Mouse (Mus musculus): ENCODE results near the gene Wipf1. TPM values are rescaled to one million over a fixed set of nuclear protein-coding genes. Genes with fewer than 3 reads are reported as not detected.

The Wipf1 gene
- polyA plus RNA-seq, 1 experiment from 2014 or later: 9.0 TPM

DNA sequence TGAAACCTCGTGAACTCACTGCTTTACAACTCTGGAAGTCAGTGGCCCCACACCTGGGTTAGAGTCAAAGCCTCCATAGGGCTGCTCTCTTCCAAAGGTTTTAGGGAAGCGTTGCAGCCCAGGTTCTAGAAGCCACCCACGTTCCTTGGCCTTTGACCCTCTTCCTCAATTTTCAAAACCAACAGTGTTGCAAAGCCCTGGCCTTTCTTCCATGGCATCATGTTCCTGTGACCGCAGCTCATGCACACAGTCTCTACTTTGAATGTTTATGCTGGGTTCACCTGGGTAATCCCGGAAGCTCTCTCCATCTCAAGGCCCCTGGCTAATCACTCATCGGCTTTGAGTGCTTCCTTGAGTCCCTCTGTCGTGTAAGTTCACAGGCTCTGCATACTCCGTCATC, 134.0 kb downstream of the Wipf1 start:
- no peaks in the 10 kb centered on the region for H3K4me1 ChIP-seq (ENCODE audit: control insufficient read depth, insufficient read depth, low read length)
- no peak overlapping the region for H3K27ac ChIP-seq (ENCODE audit: low read length)
- no peak overlapping the region for H3K9ac ChIP-seq (ENCODE audit: low read depth, low read length)
- no peaks in the 10 kb centered on the region for H3K36me3 ChIP-seq (ENCODE audit: control insufficient read depth, insufficient read depth, low read length)
- no peaks in the 10 kb centered on the region for H3K9me3 ChIP-seq (ENCODE audit: control insufficient read depth, low read length)
- no peak for ATAC-seq
- H3K27me3 ChIP-seq (replicated peaks; ENCODE audit: control insufficient read depth, insufficient read depth, low read length): no peaks in the 10 kb centered on the region
- no peak overlapping the region for H3K4me3 ChIP-seq (ENCODE audit: low read length)
- H3K4me2 ChIP-seq (ENCODE audit: low read depth, low read length): no peak overlapping the region
- WGBS: 69% methylated on average over 8 of the region's 8 CpGs

DNA sequence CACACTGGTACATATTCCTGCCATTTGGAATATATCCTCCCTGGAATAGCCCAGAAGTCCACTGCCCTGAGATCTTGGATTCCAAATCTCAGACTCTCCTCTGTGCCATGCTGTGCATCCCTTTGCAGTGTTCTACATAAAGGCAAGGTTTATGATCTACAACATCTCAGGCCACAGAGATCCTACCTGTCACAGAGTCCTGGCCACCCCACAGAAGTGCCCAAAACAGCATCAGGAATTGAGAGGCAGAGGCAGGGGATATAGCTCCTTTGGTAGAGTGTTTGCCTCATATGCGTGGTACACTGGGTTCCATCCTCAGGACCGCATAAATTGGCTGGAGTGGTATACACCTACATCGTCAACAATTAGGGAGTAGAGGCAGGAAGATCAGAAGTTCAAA, 135.1 kb downstream of the Wipf1 start:
- no peak for ATAC-seq
- no peak overlapping the region for H3K9ac ChIP-seq (ENCODE audit: low read depth, low read length)
- no peaks in the 10 kb centered on the region for H3K9me3 ChIP-seq (ENCODE audit: control insufficient read depth, low read length)
- WGBS: 85% methylated on average over 3 of the region's 3 CpGs
- no peaks in the 10 kb centered on the region for H3K36me3 ChIP-seq (ENCODE audit: control insufficient read depth, insufficient read depth, low read length)
- no peaks in the 10 kb centered on the region for H3K27me3 ChIP-seq (replicated peaks; ENCODE audit: control insufficient read depth, insufficient read depth, low read length)
- H3K4me3 ChIP-seq (ENCODE audit: low read length): no peak overlapping the region
- H3K4me1 ChIP-seq (ENCODE audit: control insufficient read depth, insufficient read depth, low read length): no peaks in the 10 kb centered on the region
- no peak overlapping the region for H3K4me2 ChIP-seq (ENCODE audit: low read depth, low read length)
- no peak overlapping the region for H3K27ac ChIP-seq (ENCODE audit: low read length)

DNA sequence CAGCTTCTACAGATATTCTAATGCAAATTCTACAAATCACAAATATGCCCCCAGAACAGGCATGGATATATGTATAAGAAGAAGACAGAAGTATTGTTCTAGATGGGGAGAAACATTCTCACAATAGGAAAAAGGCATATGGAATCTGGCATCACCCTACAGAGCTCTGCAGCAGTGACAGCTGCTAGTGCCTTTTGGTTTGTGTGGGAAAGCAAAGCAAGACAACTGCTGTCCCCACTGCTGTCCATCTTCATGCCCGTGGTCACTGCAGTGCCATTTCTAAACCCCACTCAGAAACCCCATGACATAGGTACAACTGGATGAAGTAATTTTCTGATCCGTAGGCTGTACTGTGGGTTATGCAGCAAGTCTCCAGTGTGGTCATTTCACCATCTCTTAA, 136.8 kb downstream of the Wipf1 start:
- 86% methylated on average over 2 of the region's 2 CpGs for WGBS
- no peak for ATAC-seq
- no peaks in the 10 kb centered on the region for H3K9me3 ChIP-seq (ENCODE audit: control insufficient read depth, low read length)

DNA sequence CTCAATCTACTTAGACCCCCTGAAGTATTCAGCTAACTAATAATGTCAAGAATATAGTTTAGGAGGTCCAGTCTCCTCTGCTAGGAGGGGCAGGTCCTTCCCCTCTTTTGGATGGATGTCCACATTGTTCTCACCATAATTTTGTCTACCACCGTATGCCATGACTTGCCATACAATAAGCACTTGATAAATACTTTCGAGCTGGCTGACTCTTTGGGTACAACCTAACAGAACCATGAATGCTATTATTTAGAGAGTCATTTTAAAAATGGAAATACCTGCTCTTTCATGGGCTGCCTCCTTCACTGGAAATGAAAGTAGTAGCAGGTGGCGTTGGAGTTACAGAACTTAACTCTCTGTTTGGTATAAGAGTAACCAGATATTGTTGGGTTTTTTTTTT, 139.6 kb downstream of the Wipf1 start:
- Histone ChIP-seq H3K27me3 (replicated peaks; ENCODE audit: control insufficient read depth, insufficient read depth, low read length) (no peaks in the 10 kb centered on the region), H3K4me3 (ENCODE audit: low read length) (no peak overlapping the region), H3K4me2 (ENCODE audit: low read depth, low read length) (no peak overlapping the region), H3K27ac (ENCODE audit: low read length) (no peak overlapping the region), H3K4me1 (ENCODE audit: control insufficient read depth, insufficient read depth, low read length) (peaks cover 3% of the 10 kb centered on the region; the same call in 1 of the 2 replicates), H3K36me3 (ENCODE audit: control insufficient read depth, insufficient read depth, low read length) (no peaks in the 10 kb centered on the region), H3K9me3 (ENCODE audit: control insufficient read depth, low read length) (no peaks in the 10 kb centered on the region), H3K9ac (ENCODE audit: low read depth, low read length) (no peak overlapping the region)
- WGBS: 94% methylated on average over 3 of the region's 3 CpGs
- ATAC-seq: no peak

More for the DNA sequence above, 136.8 kb downstream of the Wipf1 start:
- Histone ChIP-seq H3K4me1 (ENCODE audit: control insufficient read depth, insufficient read depth, low read length) (no peaks in the 10 kb centered on the region), H3K4me2 (ENCODE audit: low read depth, low read length) (no peak overlapping the region), H3K27ac (ENCODE audit: low read length) (no peak overlapping the region), H3K4me3 (ENCODE audit: low read length) (no peak overlapping the region), H3K9ac (ENCODE audit: low read depth, low read length) (no peak overlapping the region), H3K36me3 (ENCODE audit: control insufficient read depth, insufficient read depth, low read length) (no peaks in the 10 kb centered on the region), H3K27me3 (replicated peaks; ENCODE audit: control insufficient read depth, insufficient read depth, low read length) (no peaks in the 10 kb centered on the region)

DNA sequence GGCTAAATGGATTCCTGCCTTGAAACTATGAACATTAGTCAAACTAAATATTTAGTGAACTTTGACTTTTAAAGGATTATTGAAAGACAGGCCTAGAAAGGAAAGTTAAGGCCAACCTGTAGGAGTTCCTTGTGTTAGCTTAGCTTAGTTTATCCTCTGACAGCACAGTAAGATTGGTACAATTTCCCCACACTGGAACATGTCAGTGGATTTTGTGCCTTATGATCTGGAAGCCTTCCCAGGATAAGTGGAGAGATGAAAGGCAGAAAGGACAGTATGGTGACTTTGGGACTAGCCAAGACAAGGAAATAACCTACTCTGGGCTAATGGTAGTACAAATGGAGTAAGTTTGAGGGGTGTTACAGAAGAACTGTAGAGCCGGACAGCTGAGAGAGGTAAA, 141.7 kb downstream of the Wipf1 start:
- Histone ChIP-seq H3K27ac (ENCODE audit: low read length) (peak overlapping the region; percentile 38; the same call in 1 of the 2 replicates), H3K36me3 (ENCODE audit: control insufficient read depth, insufficient read depth, low read length) (no peaks in the 10 kb centered on the region), H3K4me1 (ENCODE audit: control insufficient read depth, insufficient read depth, low read length) (peaks cover 3% of the 10 kb centered on the region; the same call in 1 of the 2 replicates), H3K27me3 (replicated peaks; ENCODE audit: control insufficient read depth, insufficient read depth, low read length) (no peaks in the 10 kb centered on the region), H3K4me2 (ENCODE audit: low read depth, low read length) (no peak overlapping the region), H3K9me3 (ENCODE audit: control insufficient read depth, low read length) (no peaks in the 10 kb centered on the region), H3K9ac (ENCODE audit: low read depth, low read length) (no peak overlapping the region), H3K4me3 (ENCODE audit: low read length) (no peak overlapping the region)
- WGBS: 81% methylated on average over 1 of the region's 1 CpGs
- ATAC-seq: no peak

DNA sequence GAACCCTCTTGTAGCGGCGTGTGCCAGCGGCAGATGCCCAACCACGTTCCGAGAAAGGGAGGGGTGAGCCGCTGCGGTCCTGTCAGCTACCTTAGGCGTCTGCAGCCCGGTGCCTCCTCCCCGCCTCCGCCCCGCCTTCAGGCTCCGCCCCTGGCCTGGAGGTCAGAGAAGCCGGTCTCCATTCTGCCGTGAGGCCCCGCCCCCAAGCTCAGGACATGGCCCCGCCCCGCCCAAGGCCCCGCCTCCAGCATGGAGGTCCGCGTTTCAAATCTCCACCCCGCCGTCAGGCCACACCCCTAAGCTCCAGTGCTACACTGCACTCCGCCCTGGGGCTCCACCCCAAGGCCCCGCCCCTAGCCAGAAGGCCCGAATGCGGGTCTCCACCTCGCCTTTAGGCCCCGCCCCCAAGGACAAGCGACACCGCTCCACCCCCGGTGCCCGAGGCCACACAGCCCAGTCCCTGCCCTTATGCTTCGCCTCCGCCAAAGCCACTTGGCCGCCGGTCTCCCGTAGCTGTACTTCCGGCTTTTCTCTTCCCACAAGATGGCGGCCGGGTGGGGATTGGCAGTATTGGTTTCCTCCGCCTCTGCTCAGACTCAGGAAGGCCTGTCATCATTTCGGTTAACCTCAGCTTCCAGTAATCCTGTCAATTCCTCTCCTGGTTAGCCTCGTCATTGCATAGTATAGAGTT, 143.0 kb downstream of the Wipf1 start, which contains the start of gene Gpr155:
TSS of gene Gpr155 (minus strand) at position 217 of the 691 bp plus-strand sequence.
- H3K4me2 ChIP-seq (ENCODE audit: low read depth, low read length): peak within 1 kb of the TSS; percentile 94
- no peaks in the 10 kb centered on the region for H3K9me3 ChIP-seq (ENCODE audit: control insufficient read depth, low read length)
- ATAC-seq: peak; percentile 97
- H3K9ac ChIP-seq (ENCODE audit: low read depth, low read length): peak within 1 kb of the TSS; percentile 72
- H3K4me1 ChIP-seq (ENCODE audit: control insufficient read depth, insufficient read depth, low read length): peaks cover 3% of the 10 kb centered on the region; the same call in 1 of the 2 replicates
- H3K27me3 ChIP-seq (replicated peaks; ENCODE audit: control insufficient read depth, insufficient read depth, low read length): no peaks in the 10 kb centered on the region
- WGBS: 1% methylated on average over 43 of the region's 44 CpGs
- no peaks in the 10 kb centered on the region for H3K36me3 ChIP-seq (ENCODE audit: control insufficient read depth, insufficient read depth, low read length)
- peak within 1 kb of the TSS; percentile 76 for H3K4me3 ChIP-seq (ENCODE audit: low read length)
- peak within 1 kb of the TSS; percentile 69 for H3K27ac ChIP-seq (ENCODE audit: low read length)

DNA sequence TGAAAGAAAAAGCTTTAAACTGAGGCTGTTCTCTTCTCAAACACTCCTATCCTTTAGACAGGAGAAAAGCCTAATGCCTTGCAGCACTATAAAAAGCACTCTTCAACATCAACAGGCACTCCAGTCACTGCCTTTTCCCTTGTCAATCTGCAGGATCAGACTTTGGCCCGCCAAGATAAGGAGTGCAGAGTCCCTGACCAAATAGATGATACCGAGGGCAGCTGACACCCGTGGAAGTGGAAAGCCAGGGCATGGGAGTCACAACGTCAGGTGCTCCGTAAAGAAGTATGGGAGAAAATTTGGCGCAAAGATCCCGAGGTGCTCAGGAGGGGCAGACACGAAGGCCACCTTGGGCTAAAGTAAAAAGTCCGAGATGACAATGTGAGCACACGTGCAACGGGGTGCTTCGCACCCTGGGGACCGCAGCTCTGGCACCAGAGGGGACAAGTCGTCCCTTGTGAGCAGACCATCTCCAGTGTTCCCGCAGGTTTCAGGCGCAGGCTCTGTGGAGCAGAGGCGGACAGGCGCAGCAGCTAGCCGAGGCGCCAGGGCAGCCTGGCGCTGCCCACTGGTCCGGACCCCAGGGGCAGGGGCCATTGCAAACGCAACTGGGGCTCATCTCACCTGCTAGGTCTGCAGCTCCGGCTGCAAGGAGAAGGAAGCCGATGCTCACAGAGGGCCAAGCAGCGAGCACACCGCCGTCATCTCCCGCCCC, 143.7 kb downstream of the Wipf1 start:
- peak overlapping the region; percentile 76 for H3K4me3 ChIP-seq (ENCODE audit: low read length)
- H3K4me2 ChIP-seq (ENCODE audit: low read depth, low read length): peak overlapping the region; percentile 94
- peak overlapping the region; percentile 72 for H3K9ac ChIP-seq (ENCODE audit: low read depth, low read length)
- H3K4me1 ChIP-seq (ENCODE audit: control insufficient read depth, insufficient read depth, low read length): peaks cover 4% of the 10 kb centered on the region; the same call in 1 of the 2 replicates
- peak overlapping the region; percentile 69 for H3K27ac ChIP-seq (ENCODE audit: low read length)
- WGBS: 1% methylated on average over 29 of the region's 29 CpGs
- H3K9me3 ChIP-seq (ENCODE audit: control insufficient read depth, low read length): no peaks in the 10 kb centered on the region
- no peaks in the 10 kb centered on the region for H3K36me3 ChIP-seq (ENCODE audit: control insufficient read depth, insufficient read depth, low read length)
- H3K27me3 ChIP-seq (replicated peaks; ENCODE audit: control insufficient read depth, insufficient read depth, low read length): no peaks in the 10 kb centered on the region
- ATAC-seq: peak; percentile 24

DNA sequence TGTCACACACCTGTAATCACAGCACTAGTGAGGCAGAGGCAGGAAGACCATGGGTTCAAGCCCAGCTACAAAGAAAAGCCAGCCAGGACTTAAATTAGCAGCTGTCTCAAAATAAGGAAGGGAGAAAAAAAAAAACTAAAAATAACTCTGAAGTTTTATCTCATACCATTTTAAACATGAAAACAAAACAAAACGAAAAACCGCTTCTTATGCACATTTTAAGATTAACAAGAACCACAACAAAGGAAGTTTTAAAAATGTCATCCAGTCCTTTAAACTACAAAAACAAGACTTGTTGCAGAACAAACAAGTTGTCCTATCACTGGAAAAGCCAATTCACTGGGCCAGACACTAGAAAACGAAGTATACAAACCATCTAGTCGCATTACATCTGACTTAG, 144.4 kb downstream of the Wipf1 start:
- WGBS: 84% methylated on average over 4 of the region's 4 CpGs
- peak overlapping the region; percentile 76; the same call in 1 of the 2 replicates for H3K4me3 ChIP-seq (ENCODE audit: low read length)

DNA sequence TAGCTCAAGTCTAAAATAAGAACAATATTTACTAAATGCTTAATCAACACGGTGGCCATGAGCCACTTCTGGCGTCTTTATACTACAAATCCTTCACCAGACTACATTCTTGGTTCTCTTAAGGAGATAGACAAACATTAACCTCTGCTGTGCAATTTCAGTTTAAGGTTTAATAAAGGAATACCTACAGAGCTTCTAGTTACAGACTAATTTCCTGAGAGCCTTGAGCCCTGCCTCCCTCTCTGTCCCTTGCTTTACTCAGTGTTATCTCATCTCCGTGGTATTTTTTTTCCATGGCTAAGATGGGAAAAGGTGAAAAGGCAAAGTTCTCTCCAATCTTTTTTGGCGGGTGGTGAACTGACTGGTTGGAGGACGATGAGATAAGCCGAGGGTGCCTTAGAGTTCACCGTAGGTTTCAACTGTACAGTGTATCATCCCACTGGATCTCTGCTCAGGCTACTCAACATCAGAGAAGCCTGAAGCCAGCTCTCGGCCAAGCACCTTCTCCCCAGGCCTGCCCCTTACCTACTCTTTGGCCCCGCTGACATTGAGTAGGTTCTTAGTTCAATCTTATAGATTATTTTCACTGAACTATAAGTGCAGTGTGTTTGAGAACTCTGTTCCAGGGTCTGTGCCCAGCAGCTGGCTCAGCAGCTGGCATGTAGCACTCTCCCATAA, 149.1 kb downstream of the Wipf1 start:
- no peak overlapping the region for H3K4me2 ChIP-seq (ENCODE audit: low read depth, low read length)
- WGBS: 56% methylated on average over 9 of the region's 9 CpGs
- H3K4me3 ChIP-seq (ENCODE audit: low read length): no peak overlapping the region
- no peak overlapping the region for H3K9ac ChIP-seq (ENCODE audit: low read depth, low read length)
- H3K9me3 ChIP-seq (ENCODE audit: control insufficient read depth, low read length): no peaks in the 10 kb centered on the region
- no peak for ATAC-seq
- no peak overlapping the region for H3K27ac ChIP-seq (ENCODE audit: low read length)
- no peaks in the 10 kb centered on the region for H3K27me3 ChIP-seq (replicated peaks; ENCODE audit: control insufficient read depth, insufficient read depth, low read length)
- H3K4me1 ChIP-seq (ENCODE audit: control insufficient read depth, insufficient read depth, low read length): peaks cover 3% of the 10 kb centered on the region; the same call in 1 of the 2 replicates
- H3K36me3 ChIP-seq (ENCODE audit: control insufficient read depth, insufficient read depth, low read length): no peaks in the 10 kb centered on the region

More for the DNA sequence above, 144.4 kb downstream of the Wipf1 start:
- H3K36me3 ChIP-seq (ENCODE audit: control insufficient read depth, insufficient read depth, low read length): no peaks in the 10 kb centered on the region
- H3K27me3 ChIP-seq (replicated peaks; ENCODE audit: control insufficient read depth, insufficient read depth, low read length): no peaks in the 10 kb centered on the region
- H3K9me3 ChIP-seq (ENCODE audit: control insufficient read depth, low read length): no peaks in the 10 kb centered on the region
- no peak overlapping the region for H3K9ac ChIP-seq (ENCODE audit: low read depth, low read length)
- peak overlapping the region; percentile 94 for H3K4me2 ChIP-seq (ENCODE audit: low read depth, low read length)
- ATAC-seq: no peak
- H3K27ac ChIP-seq (ENCODE audit: low read length): no peak overlapping the region
- H3K4me1 ChIP-seq (ENCODE audit: control insufficient read depth, insufficient read depth, low read length): peaks cover 6% of the 10 kb centered on the region; the same call in 1 of the 2 replicates

Data from intestine, embryonic 16.5 days (tissue).